Mouse (Mus musculus): ENCODE data around the gene Ssr2. TPM values are rescaled to one million over a fixed set of nuclear protein-coding genes. Genes with fewer than 3 reads are reported as not detected.

The Ssr2 gene
- total RNA-seq, 2 experiments from 2014 or later: 93.9 to 108 TPM

GRCm38 (mm10) chr3:88541622-88542401, 33.9 kb upstream of the Ssr2 start:
- DNase-seq (ENCODE audit: extremely low spot score in 1 of 2, low spot score in 1 of 2): no peak

- DNase-seq (ENCODE audit: extremely low spot score in 1 of 2, low spot score in 1 of 2): no peak
Measured at GRCm38 (mm10) chr3:88542486-88542885, 33.2 kb upstream of the Ssr2 start.

GRCm38 (mm10) chr3:88543174-88543573, 32.5 kb upstream of the Ssr2 start:
- no peak for DNase-seq (ENCODE audit: extremely low spot score in 1 of 2, low spot score in 1 of 2)

GRCm38 (mm10) chr3:88543651-88544410, 31.8 kb upstream of the Ssr2 start:
- no peak for DNase-seq (ENCODE audit: extremely low spot score in 1 of 2, low spot score in 1 of 2)

- DNase-seq (ENCODE audit: extremely low spot score in 1 of 2, low spot score in 1 of 2): no peak
Measured at GRCm38 (mm10) chr3:88544514-88544913, 31.2 kb upstream of the Ssr2 start.

GRCm38 (mm10) chr3:88544955-88545591, 30.6 kb upstream of the Ssr2 start:
- no peak for DNase-seq (ENCODE audit: extremely low spot score in 1 of 2, low spot score in 1 of 2)

GRCm38 (mm10) chr3:88546674-88547418, 28.8 kb upstream of the Ssr2 start:
- no peak for DNase-seq (ENCODE audit: extremely low spot score in 1 of 2, low spot score in 1 of 2)

- DNase-seq (ENCODE audit: extremely low spot score in 1 of 2, low spot score in 1 of 2): no peak
Measured at GRCm38 (mm10) chr3:88548180-88548917, 27.3 kb upstream of the Ssr2 start, which contains the start of gene Rab25. Gene Rab25, minus strand, starts transcription at chr3:88548300.

GRCm38 (mm10) chr3:88551586-88551985, 24.1 kb upstream of the Ssr2 start:
- no peak for DNase-seq (ENCODE audit: extremely low spot score in 1 of 2, low spot score in 1 of 2)

GRCm38 (mm10) chr3:88552082-88552645, 23.5 kb upstream of the Ssr2 start:
- no peak for DNase-seq (ENCODE audit: extremely low spot score in 1 of 2, low spot score in 1 of 2)

- peak; percentile 93 for DNase-seq (ENCODE audit: extremely low spot score in 1 of 2, low spot score in 1 of 2)
Measured at GRCm38 (mm10) chr3:88552676-88553524, 22.8 kb upstream of the Ssr2 start, which contains the start of gene Lamtor2. Gene Lamtor2, minus strand, starts transcription at chr3:88553074.

- peak; percentile 87 to 95 for DNase-seq (ENCODE audit: extremely low spot score in 1 of 2, low spot score in 1 of 2)
Measured at GRCm38 (mm10) chr3:88553525-88553879, 22.2 kb upstream of the Ssr2 start, which contains the start of gene Ubqln4. Gene Ubqln4, plus strand, starts transcription at chr3:88553758.

- peak in 1 of 2 experiments; percentile 51 for DNase-seq (ENCODE audit: extremely low spot score in 1 of 2, low spot score in 1 of 2)
Measured at GRCm38 (mm10) chr3:88553880-88554586, 21.6 kb upstream of the Ssr2 start.

- DNase-seq (ENCODE audit: extremely low spot score in 1 of 2, low spot score in 1 of 2): no peak
Measured at GRCm38 (mm10) chr3:88555069-88555605, 20.5 kb upstream of the Ssr2 start.

GRCm38 (mm10) chr3:88555731-88556130, 19.9 kb upstream of the Ssr2 start:
- DNase-seq (ENCODE audit: extremely low spot score in 1 of 2, low spot score in 1 of 2): no peak

GRCm38 (mm10) chr3:88556616-88557015, 19.1 kb upstream of the Ssr2 start:
- no peak for DNase-seq (ENCODE audit: extremely low spot score in 1 of 2, low spot score in 1 of 2)

GRCm38 (mm10) chr3:88559596-88559995, 16.1 kb upstream of the Ssr2 start:
- no peak for DNase-seq (ENCODE audit: extremely low spot score in 1 of 2, low spot score in 1 of 2)

GRCm38 (mm10) chr3:88561989-88562388, 13.7 kb upstream of the Ssr2 start:
- no peak for DNase-seq (ENCODE audit: extremely low spot score in 1 of 2, low spot score in 1 of 2)

Data from layer of hippocampus, postnatal 25 days (tissue).